Mouse (Mus musculus): ENCODE results near the gene Golt1b.

DNA sequence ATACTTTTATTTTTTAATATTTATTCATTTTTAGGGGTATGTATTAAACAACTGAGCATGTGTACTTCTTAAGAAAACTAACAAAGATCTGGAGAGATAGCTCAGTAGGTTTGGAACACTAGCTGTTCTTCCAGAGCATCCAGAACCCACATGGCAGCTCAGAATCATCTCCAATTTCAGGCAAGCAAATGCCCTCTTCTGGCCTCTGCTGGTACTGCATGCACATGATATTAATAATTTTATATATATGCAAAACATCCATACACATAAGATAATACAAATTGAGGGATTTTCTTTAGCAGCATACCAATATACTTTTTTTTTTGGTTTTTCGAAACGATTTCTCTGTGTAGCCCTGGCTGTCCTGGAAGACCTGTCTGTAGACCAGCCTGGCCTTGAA lies 43.5 kb upstream of the Golt1b start:
- TF ChIP-seq POLR2A (IDR thresholded peaks at IDR 0.05; ENCODE audit: extremely low read depth, insufficient read depth, low read length): no peak
- peak; percentile 56 for TF ChIP-seq CTCF (IDR thresholded peaks at IDR 0.05; ENCODE audit: extremely low read depth, insufficient read depth, low read length)
